Mouse (Mus musculus): ENCODE measurements around the gene Tor2a. TPM values are rescaled to one million over a fixed set of nuclear protein-coding genes. Genes with fewer than 3 reads are reported as not detected.

Tor2a gene
- total and polyA plus RNA-seq, 3 experiments, result 54.7 to 62.2 TPM; not detected in 1

DNA sequence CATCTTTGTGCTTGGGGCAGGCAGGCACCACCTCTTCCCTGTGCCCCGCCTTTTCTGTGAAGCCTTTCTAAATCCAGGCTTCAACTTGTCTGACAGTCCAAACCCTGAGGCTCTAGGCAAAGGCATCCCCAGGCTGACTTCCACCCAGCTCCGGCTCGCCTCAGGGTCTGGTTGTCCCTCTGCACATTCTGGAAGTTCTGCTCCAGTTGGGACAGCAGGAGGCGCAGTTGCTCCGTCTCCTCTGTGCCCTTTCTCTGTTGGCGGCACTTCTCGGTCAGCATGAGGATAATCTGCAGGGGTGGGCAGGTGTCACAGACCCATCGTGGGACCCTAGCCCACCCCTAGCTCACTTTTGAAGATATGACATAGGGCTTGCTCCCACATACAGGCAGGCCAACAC lies 22.1 kb downstream of the Tor2a start (continued):
- no peak for TF ChIP-seq UBTF (IDR thresholded peaks at IDR 0.05; ENCODE audit: borderline replicate concordance, insufficient read depth, low read depth, low read length)
- no peak for TF ChIP-seq GATA1 (IDR thresholded peaks at IDR 0.05; ENCODE audit: low read depth, low read length)
- peak; percentile 33 for TF ChIP-seq ZC3H11A (IDR thresholded peaks at IDR 0.05; ENCODE audit: low read depth, low read length)
- no peak for TF ChIP-seq EP300 (IDR thresholded peaks at IDR 0.05; ENCODE audit: low read depth in 1 of 2, low read length in 2 of 2)
- TF ChIP-seq ZMIZ1 (IDR thresholded peaks at IDR 0.05; ENCODE audit: low read depth, low read length), result no peak
- TF ChIP-seq TBP (IDR thresholded peaks at IDR 0.05; ENCODE audit: low read depth, low read length), result no peak
- peak; percentile 13 to 59 (median 59); a peak in 5 of 6 replicates for TF ChIP-seq CTCF (IDR thresholded peaks at IDR 0.05 in 2 of 3, conservative IDR thresholded peaks at IDR 0.05 in 1 of 3; ENCODE audit: control insufficient read depth in 1 of 3, insufficient read depth in 1 of 3, low read depth in 2 of 3, low read length in 3 of 3, poor library complexity in 1 of 3, severe bottlenecking in 1 of 3)

DNA sequence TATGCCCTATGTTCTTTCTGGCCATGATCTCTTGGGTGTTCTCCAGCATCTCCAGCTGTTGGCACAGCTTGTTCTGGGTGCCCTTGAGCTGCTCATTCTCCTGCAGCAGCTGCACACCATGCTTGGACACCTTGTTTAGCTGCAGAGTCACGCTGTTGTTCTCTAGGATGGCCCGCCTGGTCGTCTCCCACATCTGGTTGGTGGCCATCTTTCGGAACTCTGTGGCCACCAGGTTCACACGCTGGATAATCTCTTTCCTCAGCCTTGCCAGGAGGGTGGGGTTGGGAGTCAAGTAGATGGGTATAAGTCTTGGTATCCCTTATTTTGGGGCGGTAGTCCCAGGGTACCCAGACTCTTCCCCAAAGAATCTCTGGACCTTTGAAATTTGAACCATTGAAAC lies 22.7 kb downstream of the Tor2a start:
- no peaks in the 10 kb centered on the region for H3K9me3 ChIP-seq (replicated peaks; ENCODE audit: insufficient read depth, low read length)
- H3K27me3 ChIP-seq (ENCODE audit: control insufficient read depth in 1 of 2, insufficient read depth in 2 of 2, low read length in 2 of 2), result no peaks in the 10 kb centered on the region
- TF ChIP-seq POLR2AphosphoS5 (IDR thresholded peaks at IDR 0.05; ENCODE audit: borderline replicate concordance, low read depth, low read length) (no peak), NELFE (IDR thresholded peaks at IDR 0.05; ENCODE audit: low read depth, low read length) (no peak), MXI1 (IDR thresholded peaks at IDR 0.05; ENCODE audit: low read depth, low read length) (no peak), E2F4 (IDR thresholded peaks at IDR 0.05; ENCODE audit: borderline replicate concordance, low read depth, low read length) (no peak), TCF12 (IDR thresholded peaks at IDR 0.05; ENCODE audit: low read depth, low read length) (no peak), EP300 (IDR thresholded peaks at IDR 0.05; ENCODE audit: low read depth in 1 of 2, low read length in 2 of 2) (no peak), MAZ (IDR thresholded peaks at IDR 0.05; ENCODE audit: low read depth, low read length) (no peak)
- H3K79me2 ChIP-seq (ENCODE audit: control insufficient read depth, insufficient read depth, low read length, poor library complexity), result no peaks in the 10 kb centered on the region; the same call in 1 of the 2 replicates
- no peak overlapping the region for H3K9ac ChIP-seq (ENCODE audit: control insufficient read depth, low read depth, low read length, poor library complexity, severe bottlenecking)
- H3K27ac ChIP-seq (ENCODE audit: control insufficient read depth, low read depth, low read length), result no peak overlapping the region
- H3K4me1 ChIP-seq (ENCODE audit: control insufficient read depth in 1 of 2, insufficient read depth in 2 of 2, low read length in 2 of 2), result peaks cover 0 to 5% of the 10 kb centered on the region in 2 experiments; a peak in 2 of 4 replicates
- no peak overlapping the region for H3K4me3 ChIP-seq (ENCODE audit: control insufficient read depth in 1 of 2, insufficient read depth in 1 of 2, low read depth in 2 of 2, low read length in 2 of 2)
- no peaks in the 10 kb centered on the region for H3K36me3 ChIP-seq (ENCODE audit: control insufficient read depth in 1 of 2, insufficient read depth in 2 of 2, low read length in 2 of 2)
- DNase-seq (ENCODE audit: low read depth, low spot score), result no peak

DNA sequence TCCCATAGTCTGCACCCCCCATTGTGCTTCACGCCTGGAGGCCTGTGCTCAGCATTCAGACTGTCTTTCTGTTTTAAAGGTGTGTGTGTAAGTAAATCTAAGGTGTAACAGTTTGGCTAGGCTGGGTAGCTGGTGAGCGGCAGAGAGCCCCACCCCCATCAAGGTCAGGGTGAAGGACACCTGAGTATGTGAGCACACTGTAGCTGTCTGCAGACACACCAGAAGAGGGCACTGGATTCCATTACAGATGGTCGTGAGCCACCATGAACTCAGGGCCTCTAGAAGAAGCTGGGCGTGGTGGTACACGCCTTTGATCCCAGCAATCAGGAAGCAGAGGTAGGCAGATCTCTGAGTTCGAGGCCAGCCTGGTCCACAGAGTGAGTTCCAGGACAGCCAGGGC lies 24.7 kb downstream of the Tor2a start:
- Histone ChIP-seq H3K27me3 (ENCODE audit: control insufficient read depth in 1 of 2, insufficient read depth in 2 of 2, low read length in 2 of 2) (no peaks in the 10 kb centered on the region), H3K9ac (ENCODE audit: control insufficient read depth, low read depth, low read length, poor library complexity, severe bottlenecking) (no peak overlapping the region), H3K79me2 (ENCODE audit: control insufficient read depth, insufficient read depth, low read length, poor library complexity) (no peaks in the 10 kb centered on the region), H3K27ac (ENCODE audit: control insufficient read depth, low read depth, low read length) (no peak overlapping the region), H3K36me3 (ENCODE audit: control insufficient read depth in 1 of 2, insufficient read depth in 2 of 2, low read length in 2 of 2) (no peaks in the 10 kb centered on the region), H3K9me3 (replicated peaks; ENCODE audit: insufficient read depth, low read length) (no peaks in the 10 kb centered on the region), H3K4me3 (ENCODE audit: control insufficient read depth in 1 of 2, insufficient read depth in 1 of 2, low read depth in 2 of 2, low read length in 2 of 2) (no peak overlapping the region), H3K4me1 (ENCODE audit: control insufficient read depth in 1 of 2, insufficient read depth in 2 of 2, low read length in 2 of 2) (peaks cover 0 to under 1% of the 10 kb centered on the region in 2 experiments; a peak in 1 of 4 replicates)
- no peak for TF ChIP-seq MYB (IDR thresholded peaks at IDR 0.05; ENCODE audit: low read depth, low read length)
- no peak for TF ChIP-seq MEF2A (IDR thresholded peaks at IDR 0.05; ENCODE audit: extremely low read depth, insufficient replicate concordance, low read depth, low read length, poor library complexity, severe bottlenecking)
- no peak for TF ChIP-seq USF1 (IDR thresholded peaks at IDR 0.05; ENCODE audit: low read depth, low read length)
- no peak for TF ChIP-seq NRF1 (IDR thresholded peaks at IDR 0.05; ENCODE audit: insufficient read depth, low read depth, low read length, poor library complexity, severe bottlenecking)
- no peak for TF ChIP-seq EP300 (IDR thresholded peaks at IDR 0.05; ENCODE audit: low read depth in 1 of 2, low read length in 2 of 2)
- TF ChIP-seq CHD1 (IDR thresholded peaks at IDR 0.05; ENCODE audit: low read depth, low read length), result no peak
- no peak for TF ChIP-seq TBP (IDR thresholded peaks at IDR 0.05; ENCODE audit: low read depth, low read length)
- TF ChIP-seq ELF1 (IDR thresholded peaks at IDR 0.05; ENCODE audit: low read depth, low read length), result no peak
- no peak for TF ChIP-seq NELFE (IDR thresholded peaks at IDR 0.05; ENCODE audit: low read depth, low read length)
- TF ChIP-seq ZKSCAN1 (IDR thresholded peaks at IDR 0.05; ENCODE audit: low read depth, low read length), result no peak
- TF ChIP-seq POLR2AphosphoS5 (IDR thresholded peaks at IDR 0.05; ENCODE audit: borderline replicate concordance, low read depth, low read length), result no peak
- TF ChIP-seq E2F4 (IDR thresholded peaks at IDR 0.05; ENCODE audit: borderline replicate concordance, low read depth, low read length), result no peak
- TF ChIP-seq MYC (IDR thresholded peaks at IDR 0.05; ENCODE audit: low read depth, low read length), result no peak
- no peak for TF ChIP-seq ZMIZ1 (IDR thresholded peaks at IDR 0.05; ENCODE audit: low read depth, low read length)
- no peak for TF ChIP-seq ETS1 (IDR thresholded peaks at IDR 0.05; ENCODE audit: low read depth, low read length)
- no peak for TF ChIP-seq POLR2AphosphoS2 (IDR thresholded peaks at IDR 0.05; ENCODE audit: low read length)
- no peak for TF ChIP-seq POLR2A (IDR thresholded peaks at IDR 0.05; ENCODE audit: control insufficient read depth in 1 of 2, insufficient read depth in 1 of 2, low read depth in 1 of 2, low read length in 2 of 2, poor library complexity in 1 of 2)
- no peak for DNase-seq (ENCODE audit: low read depth, low spot score)
